Mouse (Mus musculus): ENCODE data around the gene Abr.

Gene Abr

GRCm38 (mm10) chr11:76484033-76484432, 138.1 kb downstream of the Abr start:
- no peak for DNase-seq

- no peak for DNase-seq
These were observed 138.9 kb downstream of the Abr start for GRCm38 (mm10) chr11:76483171-76483727.

GRCm38 (mm10) chr11:76482697-76483096, 139.4 kb downstream of the Abr start:
- no peak for DNase-seq

- DNase-seq, result peak; percentile 42 to 46
These were observed 139.9 kb downstream of the Abr start for GRCm38 (mm10) chr11:76482183-76482582.

GRCm38 (mm10) chr11:76479729-76480128, 142.4 kb downstream of the Abr start:
- no peak for DNase-seq

- DNase-seq, result peak; percentile 30 to 31
These were observed 143.1 kb downstream of the Abr start for GRCm38 (mm10) chr11:76478676-76479655.

GRCm38 (mm10) chr11:76477095-76477525, 145.0 kb downstream of the Abr start:
- no peak for DNase-seq

GRCm38 (mm10) chr11:76476376-76477094, 145.6 kb downstream of the Abr start:
- DNase-seq, result no peak

- DNase-seq, result no peak
These were observed 149.5 kb downstream of the Abr start for GRCm38 (mm10) chr11:76472617-76473016.

- no peak for DNase-seq
These were observed 152.7 kb downstream of the Abr start for GRCm38 (mm10) chr11:76469311-76469998.

GRCm38 (mm10) chr11:76468347-76468746, 153.8 kb downstream of the Abr start:
- no peak for DNase-seq

GRCm38 (mm10) chr11:76467487-76468005, 154.6 kb downstream of the Abr start:
- DNase-seq, result no peak

GRCm38 (mm10) chr11:76467073-76467472, 155.0 kb downstream of the Abr start:
- no peak for DNase-seq

GRCm38 (mm10) chr11:76465879-76466278, 156.2 kb downstream of the Abr start:
- no peak for DNase-seq

GRCm38 (mm10) chr11:76461696-76462095, 160.4 kb downstream of the Abr start:
- no peak for DNase-seq

- DNase-seq, result no peak
These were observed 160.9 kb downstream of the Abr start for GRCm38 (mm10) chr11:76461201-76461600.

- no peak for DNase-seq
These were observed 162.6 kb downstream of the Abr start for GRCm38 (mm10) chr11:76459489-76459888.

GRCm38 (mm10) chr11:76458730-76459129, 163.4 kb downstream of the Abr start:
- DNase-seq, result no peak

- DNase-seq, result peak in 1 of 2 experiments; percentile 30
These were observed 165.2 kb downstream of the Abr start for GRCm38 (mm10) chr11:76456897-76457296.

GRCm38 (mm10) chr11:76456233-76456632, 165.9 kb downstream of the Abr start:
- peak; percentile 74 to 93 for DNase-seq

- DNase-seq, result peak; percentile 37 to 66
These were observed 167.6 kb downstream of the Abr start for GRCm38 (mm10) chr11:76454492-76454891.

GRCm38 (mm10) chr11:76450202-76450561, 171.9 kb downstream of the Abr start:
- DNase-seq, result no peak

Data from spleen, adult 18-20 months (tissue).